Mouse (Mus musculus) embryonic facial prominence, embryonic 12.5 days (tissue): ENCODE measurements at regions not wholly inside any gene's neighbourhood (a gene's known extent, or its start where the extent isn't known, plus 50 kb on each side); places are given as distances from the start of the nearest gene placed in this dataset.

Experiments used
- ATAC-seq: fragments of 200-750 bp; cut with Nextera tagmentation; 2 replicates; pipeline ENCODE4 v1.8.0; 2017; ENCODE audit not compliant: insufficient number of reproducible peaks, insufficient read depth, low FRiP score, low TSS enrichment
- H3K27ac ChIP-seq: fragments of 300-500 bp; sonication (generic); 2 replicates; pipeline ENCODE4 v1.5.1; 2016; ENCODE audit warnings: mild to moderate bottlenecking
- H3K27me3 ChIP-seq: fragments of 300-500 bp; sonication (generic); 2 replicates; pipeline ENCODE4 v1.6.1; 2016; ENCODE audit warnings: mild to moderate bottlenecking, moderate library complexity
- H3K36me3 ChIP-seq: fragments of 300-500 bp; sonication (generic); 2 replicates; pipeline ENCODE4 v1.6.1; 2016; ENCODE audit warnings: mild to moderate bottlenecking
- H3K4me1 ChIP-seq: fragments of 300-500 bp; sonication (generic); 2 replicates; pipeline ENCODE4 v1.6.1; 2016
- H3K4me2 ChIP-seq: fragments of 300-500 bp; sonication (generic); replicated peaks from 2 replicates; pipeline ENCODE4 v1.6.1; 2016; ENCODE audit warnings: mild to moderate bottlenecking, moderate library complexity
- H3K4me3 ChIP-seq: fragments of 300-500 bp; sonication (generic); 2 replicates; pipeline ENCODE4 v1.5.1; 2016; ENCODE audit warnings: mild to moderate bottlenecking
- H3K9ac ChIP-seq: fragments of 300-500 bp; sonication (generic); 2 replicates; pipeline ENCODE4 v1.6.1; 2016; ENCODE audit warnings: mild to moderate bottlenecking, moderate library complexity
- H3K9me3 ChIP-seq: fragments of 300-500 bp; sonication (generic); 2 replicates; pipeline ENCODE4 v1.6.1; 2016; ENCODE audit warnings: mild to moderate bottlenecking, moderate library complexity
- WGBS: fragments of 180-500 bp; shearing (Covaris S2); methylation state at CpG from one replicate; pipeline ENCODE4 v1.1.7; 2016; 5-methylcytosine and 5-hydroxymethylcytosine counted together

GRCm38 (mm10) chr10:118003179-118003578 lies 138.4 kb upstream of the Mdm1 start:
- Histone ChIP-seq H3K9me3 (no peaks in the 10 kb centered on the region), H3K4me2 (no peak overlapping the region)
- 79% methylated on average over 10 of the region's 10 CpGs for WGBS

GRCm38 (mm10) chr10:118003739-118004361 lies 137.8 kb upstream of the Mdm1 start:
- ATAC-seq: 0 out of 2 replicates have a peak, but pooled peaks have one; percentile 25
- H3K9ac ChIP-seq: no peak overlapping the region
- no peaks in the 10 kb centered on the region for H3K27me3 ChIP-seq
- WGBS: 27% methylated on average over 16 of the region's 16 CpGs
- no peak overlapping the region for H3K4me3 ChIP-seq
- H3K9me3 ChIP-seq: no peaks in the 10 kb centered on the region
- H3K36me3 ChIP-seq: no peaks in the 10 kb centered on the region
- 0 out of 2 replicates have a peak overlapping the region, but pooled peaks have one; percentile 5 for H3K27ac ChIP-seq
- no peak overlapping the region for H3K4me2 ChIP-seq
- peaks cover 10% of the 10 kb centered on the region; the same call in 1 of the 2 replicates for H3K4me1 ChIP-seq

More at GRCm38 (mm10) chr10:118003179-118003578, 138.4 kb upstream of the Mdm1 start:
- Histone ChIP-seq H3K4me3 (no peak overlapping the region), H3K9ac (no peak overlapping the region), H3K27me3 (no peaks in the 10 kb centered on the region), H3K27ac (0 out of 2 replicates have a peak overlapping the region, but pooled peaks have one; percentile 5), H3K36me3 (no peaks in the 10 kb centered on the region), H3K4me1 (peaks cover 10% of the 10 kb centered on the region; the same call in 1 of the 2 replicates)
- no peak for ATAC-seq

- Histone ChIP-seq H3K9me3 (0 out of 2 replicates have a peak, but pooled peaks cover 5% of the 10 kb centered on the region), H3K9ac (no peak overlapping the region), H3K27me3 (no peaks in the 10 kb centered on the region), H3K4me2 (no peak overlapping the region), H3K4me3 (no peak overlapping the region), H3K36me3 (no peaks in the 10 kb centered on the region), H3K4me1 (peaks cover 10% of the 10 kb centered on the region; the same call in 1 of the 2 replicates), H3K27ac (no peak overlapping the region)
- ATAC-seq: no peak
- WGBS: 62% methylated on average over 8 of the region's 8 CpGs
These were observed 137.2 kb upstream of the Mdm1 start for GRCm38 (mm10) chr10:118004362-118004958.

- 77% methylated on average over 14 of the region's 14 CpGs for WGBS
- Histone ChIP-seq H3K9me3 (0 out of 2 replicates have a peak, but pooled peaks cover 10% of the 10 kb centered on the region), H3K4me2 (no peak overlapping the region), H3K4me3 (no peak overlapping the region), H3K36me3 (no peaks in the 10 kb centered on the region), H3K27me3 (no peaks in the 10 kb centered on the region), H3K4me1 (peaks cover 10% of the 10 kb centered on the region; the same call in 1 of the 2 replicates), H3K27ac (no peak overlapping the region), H3K9ac (no peak overlapping the region)
- no peak for ATAC-seq
These were observed 134.6 kb upstream of the Mdm1 start for GRCm38 (mm10) chr10:118006827-118007550.

- H3K4me3 ChIP-seq: no peak overlapping the region
- 0 out of 2 replicates have a peak, but pooled peaks cover 10% of the 10 kb centered on the region for H3K9me3 ChIP-seq
- no peak overlapping the region for H3K27ac ChIP-seq
- H3K36me3 ChIP-seq: no peaks in the 10 kb centered on the region
- 86% methylated on average over 7 of the region's 7 CpGs for WGBS
- H3K4me2 ChIP-seq: no peak overlapping the region
- no peaks in the 10 kb centered on the region for H3K27me3 ChIP-seq
- H3K9ac ChIP-seq: no peak overlapping the region
- ATAC-seq: no peak
- H3K4me1 ChIP-seq: peaks cover 10% of the 10 kb centered on the region; the same call in 1 of the 2 replicates
These were observed 133.8 kb upstream of the Mdm1 start for GRCm38 (mm10) chr10:118007846-118008245.

- H3K36me3 ChIP-seq: no peaks in the 10 kb centered on the region
- H3K4me2 ChIP-seq: no peak overlapping the region
- H3K9ac ChIP-seq: no peak overlapping the region
- H3K27ac ChIP-seq: no peak overlapping the region
- no peaks in the 10 kb centered on the region for H3K27me3 ChIP-seq
- no peak overlapping the region for H3K4me3 ChIP-seq
- 0 out of 2 replicates have a peak, but pooled peaks cover 10% of the 10 kb centered on the region for H3K9me3 ChIP-seq
- H3K4me1 ChIP-seq: no peaks in the 10 kb centered on the region
- WGBS: 82% methylated on average over 10 of the region's 10 CpGs
- no peak for ATAC-seq
These were observed 129.7 kb upstream of the Mdm1 start for GRCm38 (mm10) chr10:118011687-118012567.

- Histone ChIP-seq H3K27me3 (no peaks in the 10 kb centered on the region), H3K9me3 (no peaks in the 10 kb centered on the region), H3K4me3 (no peak overlapping the region), H3K36me3 (no peaks in the 10 kb centered on the region), H3K27ac (no peak overlapping the region), H3K4me2 (no peak overlapping the region), H3K9ac (no peak overlapping the region), H3K4me1 (no peaks in the 10 kb centered on the region)
- 87% methylated on average over 9 of the region's 9 CpGs for WGBS
- ATAC-seq: no peak
These were observed 112.8 kb upstream of the Mdm1 start for GRCm38 (mm10) chr10:118028831-118029230.

- no peak overlapping the region for H3K4me2 ChIP-seq
- no peak overlapping the region for H3K9ac ChIP-seq
- H3K4me1 ChIP-seq: no peaks in the 10 kb centered on the region
- no peaks in the 10 kb centered on the region for H3K27me3 ChIP-seq
- no peak overlapping the region for H3K4me3 ChIP-seq
- no peak for ATAC-seq
- no peaks in the 10 kb centered on the region for H3K9me3 ChIP-seq
- H3K27ac ChIP-seq: no peak overlapping the region
- 74% methylated on average over 17 of the region's 17 CpGs for WGBS
- no peaks in the 10 kb centered on the region for H3K36me3 ChIP-seq
These were observed 107.2 kb upstream of the Mdm1 start for GRCm38 (mm10) chr10:118034401-118034800.

GRCm38 (mm10) chr10:118035035-118035434 lies 106.6 kb upstream of the Mdm1 start:
- Histone ChIP-seq H3K9me3 (no peaks in the 10 kb centered on the region), H3K27ac (no peak overlapping the region), H3K36me3 (no peaks in the 10 kb centered on the region), H3K4me2 (no peak overlapping the region), H3K4me3 (no peak overlapping the region), H3K27me3 (no peaks in the 10 kb centered on the region), H3K9ac (no peak overlapping the region), H3K4me1 (no peaks in the 10 kb centered on the region)
- no peak for ATAC-seq
- WGBS: 84% methylated on average over 13 of the region's 13 CpGs

- Histone ChIP-seq H3K27ac (no peak overlapping the region), H3K9me3 (no peaks in the 10 kb centered on the region), H3K4me2 (no peak overlapping the region), H3K36me3 (no peaks in the 10 kb centered on the region), H3K9ac (no peak overlapping the region), H3K27me3 (no peaks in the 10 kb centered on the region), H3K4me1 (no peaks in the 10 kb centered on the region), H3K4me3 (no peak overlapping the region)
- ATAC-seq: no peak
- 91% methylated on average over 10 of the region's 10 CpGs for WGBS
These were observed 103.1 kb upstream of the Mdm1 start for GRCm38 (mm10) chr10:118038465-118038864.

GRCm38 (mm10) chr10:118039056-118039455 lies 102.6 kb upstream of the Mdm1 start:
- no peak overlapping the region for H3K4me2 ChIP-seq
- H3K9me3 ChIP-seq: no peaks in the 10 kb centered on the region
- no peak overlapping the region for H3K4me3 ChIP-seq
- no peak overlapping the region for H3K9ac ChIP-seq
- H3K36me3 ChIP-seq: no peaks in the 10 kb centered on the region
- WGBS: 88% methylated on average over 4 of the region's 4 CpGs
- H3K27me3 ChIP-seq: no peaks in the 10 kb centered on the region
- no peaks in the 10 kb centered on the region for H3K4me1 ChIP-seq
- no peak for ATAC-seq
- H3K27ac ChIP-seq: no peak overlapping the region
